Mouse (Mus musculus): ENCODE measurements at regions not wholly inside any gene's neighbourhood (a gene's known extent, or its start where the extent isn't known, plus 50 kb on each side); places are given as distances from the start of the nearest gene placed in this dataset.

DNA sequence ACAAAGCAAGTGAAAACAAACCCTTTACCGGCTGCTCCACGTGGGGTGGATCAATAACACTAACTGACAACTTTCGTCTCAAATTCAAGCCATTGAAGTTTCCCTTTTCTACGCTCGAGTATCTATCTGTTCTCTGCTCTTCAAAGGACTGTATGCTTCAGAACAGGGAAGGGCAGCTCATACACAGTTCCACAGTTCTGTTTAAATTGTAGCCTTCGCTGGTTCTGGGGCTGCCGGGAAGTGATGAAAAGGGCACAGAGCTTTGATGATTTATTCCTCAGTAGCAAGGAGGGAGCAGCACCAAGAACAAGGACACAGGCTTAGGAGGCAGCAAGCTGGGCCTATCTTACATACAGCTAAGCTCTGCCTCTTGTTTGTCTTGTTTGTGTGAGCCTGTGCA, 532.6 kb downstream of the Prim2 start:
- no peak for TF ChIP-seq CTCF (IDR thresholded peaks at IDR 0.05; ENCODE audit: borderline replicate concordance, insufficient read depth, low read depth, low read length)
- TF ChIP-seq POLR2A (IDR thresholded peaks at IDR 0.05; ENCODE audit: borderline replicate concordance, insufficient read depth, low read length) = no peak
